Comparison of ENCODE assay signal across 8 mouse cellular contexts in genomic region chr7:45053117-45053930, GRCm38 (mm10). TPM values are rescaled to one million over a fixed set of nuclear protein-coding genes. Genes with fewer than 3 reads are reported as not detected.
DNase-seq lines count a peak whose midpoint lies in the region; ATAC-seq and TF ChIP-seq lines count a peak whose summit lies in the region.

No protein-coding gene starts in this region.

- H3K9me3 ChIP-seq in forebrain, embryonic 11.5 days (ENCODE audit: control insufficient read depth, low read length): no peaks in the 10 kb centered on the region
- no peaks in the 10 kb centered on the region for H3K9me3 ChIP-seq in heart, postnatal 0 days (replicated peaks; ENCODE audit: control insufficient read depth, low read length)
- no peaks in the 10 kb centered on the region for H3K9me3 ChIP-seq in neural tube, embryonic 14.5 days (ENCODE audit: control insufficient read depth, low read length)

- WGBS in forebrain, embryonic 11.5 days: under 1% methylated on average over 26 of the region's 59 CpGs
- WGBS in heart, postnatal 0 days: under 1% methylated on average over 30 of the region's 59 CpGs
- WGBS in neural tube, embryonic 14.5 days: under 1% methylated on average over 22 of the region's 59 CpGs

- TF ChIP-seq CTCF in bone marrow macrophage, adult 2 months (IDR thresholded peaks at IDR 0.05; ENCODE audit: low read depth, low read length): no peak
- no peak for TF ChIP-seq CTCF in heart, postnatal 0 days (IDR thresholded peaks at IDR 0.05; ENCODE audit: low read depth)

- peak; percentile 59; the same call in 1 of the 2 replicates for TF ChIP-seq EP300 in heart, postnatal 0 days (IDR thresholded peaks at IDR 0.05; ENCODE audit: low read depth)

- H3K4me2 ChIP-seq in forebrain, embryonic 11.5 days (ENCODE audit: low read depth, low read length, severe bottlenecking): peak overlapping the region; percentile 98
- peak overlapping the region; percentile 99 for H3K4me2 ChIP-seq in heart, postnatal 0 days (ENCODE audit: low read depth, low read length)
- H3K4me2 ChIP-seq in neural tube, embryonic 14.5 days (ENCODE audit: low read depth, low read length): peak overlapping the region; percentile 97

- peaks cover 4% of the 10 kb centered on the region for H3K4me1 ChIP-seq in bone marrow macrophage, adult 2 months (ENCODE audit: control insufficient read depth, insufficient read depth, low read length)
- H3K4me1 ChIP-seq in forebrain, embryonic 11.5 days (replicated peaks; ENCODE audit: control insufficient read depth, insufficient read depth, low read length): peaks cover 7% of the 10 kb centered on the region; the same call in 1 of the 2 replicates
- peaks cover 14% of the 10 kb centered on the region for H3K4me1 ChIP-seq in heart, postnatal 0 days (ENCODE audit: control insufficient read depth, insufficient read depth)
- H3K4me1 ChIP-seq in neural tube, embryonic 14.5 days (ENCODE audit: control insufficient read depth, insufficient read depth, low read length): peaks cover 13% of the 10 kb centered on the region

- ATAC-seq in CD4-positive, CD25-positive, alpha-beta regulatory T cell, adult 4 months: peak; percentile 44
- ATAC-seq in forebrain, embryonic 11.5 days (replicated peaks; ENCODE audit: low FRiP score): peak; percentile 57
- ATAC-seq in heart, postnatal 0 days (ENCODE audit: insufficient read depth, low read depth): peak; percentile 54
- ATAC-seq in neural tube, embryonic 14.5 days (ENCODE audit: low read depth): peak; percentile 47

- H3K4me3 ChIP-seq in bone marrow macrophage, adult 2 months (ENCODE audit: insufficient read depth, low read length): peak overlapping the region; percentile 94
- peak overlapping the region; percentile 76 for H3K4me3 ChIP-seq in forebrain, embryonic 11.5 days (ENCODE audit: low read depth, low read length)
- H3K4me3 ChIP-seq in heart, postnatal 0 days (ENCODE audit: low read depth, low read length): peak overlapping the region; percentile 67
- H3K4me3 ChIP-seq in neural tube, embryonic 14.5 days (ENCODE audit: low read depth, low read length): peak overlapping the region; percentile 88

- peak overlapping the region; percentile 98 for H3K27ac ChIP-seq in bone marrow macrophage, adult 2 months (ENCODE audit: insufficient read depth, low read depth, low read length)
- peak overlapping the region; percentile 99 for H3K27ac ChIP-seq in forebrain, embryonic 11.5 days (ENCODE audit: low read depth, low read length)
- H3K27ac ChIP-seq in heart, postnatal 0 days (ENCODE audit: low read depth): peak overlapping the region; percentile 91
- H3K27ac ChIP-seq in neural tube, embryonic 14.5 days (ENCODE audit: low read depth, low read length): peak overlapping the region; percentile 98

- TF ChIP-seq POLR2A in bone marrow macrophage, adult 2 months (IDR thresholded peaks at IDR 0.05; ENCODE audit: borderline replicate concordance, low read depth, low read length): no peak

- peak; percentile 92 for DNase-seq in forebrain, embryonic 11.5 days (ENCODE audit: low spot score)
- peak; percentile 68 for DNase-seq in heart, postnatal 0 days (ENCODE audit: low spot score)
- peak; percentile 59 to 80 for DNase-seq in kidney, postnatal 36 days
- peak; percentile 69 to 78 for DNase-seq in lung, adult 18-20 months
- peak; percentile 76 for DNase-seq in telencephalon, adult 2 months (ENCODE audit: low read depth, low spot score)

- H3K9ac ChIP-seq in forebrain, embryonic 11.5 days (ENCODE audit: low read length): peak overlapping the region; percentile 85
- peak overlapping the region; percentile 76 for H3K9ac ChIP-seq in heart, postnatal 0 days (replicated peaks; ENCODE audit: low read depth, low read length)
- H3K9ac ChIP-seq in neural tube, embryonic 14.5 days (replicated peaks; ENCODE audit: low read depth, low read length): peak overlapping the region; percentile 95

- H3K36me3 ChIP-seq in forebrain, embryonic 11.5 days (ENCODE audit: control insufficient read depth, insufficient read depth, low read length): peaks cover 20% of the 10 kb centered on the region
- peaks cover 24% of the 10 kb centered on the region for H3K36me3 ChIP-seq in heart, postnatal 0 days (replicated peaks; ENCODE audit: control insufficient read depth, insufficient read depth, low read length)
- H3K36me3 ChIP-seq in neural tube, embryonic 14.5 days (ENCODE audit: control insufficient read depth, insufficient read depth, low read length): peaks cover 20% of the 10 kb centered on the region

- no peaks in the 10 kb centered on the region for H3K27me3 ChIP-seq in forebrain, embryonic 11.5 days (ENCODE audit: control insufficient read depth, insufficient read depth, low read length)
- H3K27me3 ChIP-seq in heart, postnatal 0 days (ENCODE audit: control insufficient read depth, insufficient read depth, low read length): no peaks in the 10 kb centered on the region
- H3K27me3 ChIP-seq in neural tube, embryonic 14.5 days (ENCODE audit: control insufficient read depth, insufficient read depth, low read length): no peaks in the 10 kb centered on the region

RNA-seq across cellular contexts. Expression of gene Prr12, which starts 0.6 kb away (rescaled TPM):
- polyA plus RNA-seq in CD4-positive, CD25-positive, alpha-beta regulatory T cell, adult 4 months (2017; shearing (Covaris generic)): 10 to 100 TPM; 10.8 to 10.9 TPM
- polyA plus RNA-seq in bone marrow macrophage, adult 2 months (2012; ENCODE audit: insufficient read depth, insufficient read length, missing spikeins): 19.3 and 22.5 TPM in 2 replicates
- polyA plus RNA-seq in forebrain, embryonic 11.5 days (2014; fragmentation: Nextera tagmentation; extraction: Ambion mirVana): 16.1 and 19.2 TPM in 2 replicates
- 5.4 and 12.5 TPM in 2 replicates for total RNA-seq in heart, postnatal 0 days (2014; rRNA removed; ENCODE audit: low replicate concordance)
- 3.8 TPM in 2 replicates for polyA plus RNA-seq in heart, postnatal 0 days (2015; fragmentation: Nextera tagmentation; extraction: Ambion mirVana)
- polyA plus RNA-seq in neural tube, embryonic 14.5 days (2014; fragmentation: Nextera tagmentation; extraction: Ambion mirVana): 17.3 and 17.9 TPM in 2 replicates

RNA-seq across cellular contexts. Expression of gene Nosip, which starts 8.9 kb away (rescaled TPM):
- 100 to 1,000 TPM; 158 to 199 TPM for polyA plus RNA-seq in CD4-positive, CD25-positive, alpha-beta regulatory T cell, adult 4 months (2017; shearing (Covaris generic))
- 68.2 and 68.9 TPM in 2 replicates for polyA plus RNA-seq in bone marrow macrophage, adult 2 months (2012; ENCODE audit: insufficient read depth, insufficient read length, missing spikeins)
- 52.6 and 64.0 TPM in 2 replicates for polyA plus RNA-seq in forebrain, embryonic 11.5 days (2014; fragmentation: Nextera tagmentation; extraction: Ambion mirVana)
- total RNA-seq in heart, postnatal 0 days (2014; rRNA removed; ENCODE audit: low replicate concordance): 21.5 and 73.9 TPM in 2 replicates
- 38.2 and 43.7 TPM in 2 replicates for polyA plus RNA-seq in heart, postnatal 0 days (2015; fragmentation: Nextera tagmentation; extraction: Ambion mirVana)
- 65.4 and 67.3 TPM in 2 replicates for polyA plus RNA-seq in neural tube, embryonic 14.5 days (2014; fragmentation: Nextera tagmentation; extraction: Ambion mirVana)

RNA-seq across cellular contexts. Expression of gene Prrg2, which starts 9.2 kb away (rescaled TPM):
- 1 to 10 TPM; 1.7 to 2.8 TPM for polyA plus RNA-seq in CD4-positive, CD25-positive, alpha-beta regulatory T cell, adult 4 months (2017; shearing (Covaris generic))
- polyA plus RNA-seq in bone marrow macrophage, adult 2 months (2012; ENCODE audit: insufficient read depth, insufficient read length, missing spikeins): 22.9 and 23.6 TPM in 2 replicates
- polyA plus RNA-seq in forebrain, embryonic 11.5 days (2014; fragmentation: Nextera tagmentation; extraction: Ambion mirVana): 14.2 and 18.4 TPM in 2 replicates
- total RNA-seq in heart, postnatal 0 days (2014; rRNA removed; ENCODE audit: low replicate concordance): 8.3 and 22.0 TPM in 2 replicates
- 12.4 and 13.3 TPM in 2 replicates for polyA plus RNA-seq in heart, postnatal 0 days (2015; fragmentation: Nextera tagmentation; extraction: Ambion mirVana)
- 12.7 and 12.8 TPM in 2 replicates for polyA plus RNA-seq in neural tube, embryonic 14.5 days (2014; fragmentation: Nextera tagmentation; extraction: Ambion mirVana)

RNA-seq across cellular contexts. Expression of gene Rras, which starts 35.6 kb away (rescaled TPM):
- polyA plus RNA-seq in CD4-positive, CD25-positive, alpha-beta regulatory T cell, adult 4 months (2017; shearing (Covaris generic)): 1 to 10 TPM; 2.0 to 3.9 TPM
- 119 and 123 TPM in 2 replicates for polyA plus RNA-seq in bone marrow macrophage, adult 2 months (2012; ENCODE audit: insufficient read depth, insufficient read length, missing spikeins)
- polyA plus RNA-seq in forebrain, embryonic 11.5 days (2014; fragmentation: Nextera tagmentation; extraction: Ambion mirVana): 15.5 and 16.6 TPM in 2 replicates
- 38.4 and 62.0 TPM in 2 replicates for total RNA-seq in heart, postnatal 0 days (2014; rRNA removed; ENCODE audit: low replicate concordance)
- polyA plus RNA-seq in heart, postnatal 0 days (2015; fragmentation: Nextera tagmentation; extraction: Ambion mirVana): 85.7 and 90.0 TPM in 2 replicates
- 9.0 and 13.7 TPM in 2 replicates for polyA plus RNA-seq in neural tube, embryonic 14.5 days (2014; fragmentation: Nextera tagmentation; extraction: Ambion mirVana)

RNA-seq across cellular contexts. Expression of gene Scaf1, which starts 37.2 kb away (rescaled TPM):
- polyA plus RNA-seq in CD4-positive, CD25-positive, alpha-beta regulatory T cell, adult 4 months (2017; shearing (Covaris generic)): 1 to 10 TPM; 7.0 to 9.3 TPM
- 44.3 and 47.3 TPM in 2 replicates for polyA plus RNA-seq in bone marrow macrophage, adult 2 months (2012; ENCODE audit: insufficient read depth, insufficient read length, missing spikeins)
- polyA plus RNA-seq in forebrain, embryonic 11.5 days (2014; fragmentation: Nextera tagmentation; extraction: Ambion mirVana): 59.9 and 60.2 TPM in 2 replicates
- 37.8 and 38.9 TPM in 2 replicates for total RNA-seq in heart, postnatal 0 days (2014; rRNA removed; ENCODE audit: low replicate concordance)
- polyA plus RNA-seq in heart, postnatal 0 days (2015; fragmentation: Nextera tagmentation; extraction: Ambion mirVana): 15.9 and 17.9 TPM in 2 replicates
- polyA plus RNA-seq in neural tube, embryonic 14.5 days (2014; fragmentation: Nextera tagmentation; extraction: Ambion mirVana): 61.6 and 68.6 TPM in 2 replicates

Comparison
In these comparisons a context has a peak if more than half of its experiments do, and no peak if none do; other contexts are left out.
1. Peak in every context shown above with its lines: DNase-seq, ATAC-seq, H3K4me3 ChIP-seq and H3K27ac ChIP-seq.